Mouse (Mus musculus) testis, adult 2 months (tissue): ENCODE results near the gene Anapc7.

Experiments used
- CTCF ChIP-seq: fragments of 200-500 bp; IDR thresholded peaks from 2 replicates; pipeline ENCODE4 v1.5.1; 2012; ENCODE audit warnings: low read depth, mild to moderate bottlenecking, inconsistent platforms, low read length, moderate library complexity; ENCODE audit not compliant: control insufficient read depth, insufficient read depth, insufficient replicate concordance
- POLR2A ChIP-seq: fragments of 200-500 bp; IDR thresholded peaks from 2 replicates; pipeline ENCODE4 v1.6.1; 2012; ENCODE audit warnings: low read depth, mild to moderate bottlenecking, inconsistent platforms, low read length, moderate library complexity; ENCODE audit not compliant: control insufficient read depth

DNA sequence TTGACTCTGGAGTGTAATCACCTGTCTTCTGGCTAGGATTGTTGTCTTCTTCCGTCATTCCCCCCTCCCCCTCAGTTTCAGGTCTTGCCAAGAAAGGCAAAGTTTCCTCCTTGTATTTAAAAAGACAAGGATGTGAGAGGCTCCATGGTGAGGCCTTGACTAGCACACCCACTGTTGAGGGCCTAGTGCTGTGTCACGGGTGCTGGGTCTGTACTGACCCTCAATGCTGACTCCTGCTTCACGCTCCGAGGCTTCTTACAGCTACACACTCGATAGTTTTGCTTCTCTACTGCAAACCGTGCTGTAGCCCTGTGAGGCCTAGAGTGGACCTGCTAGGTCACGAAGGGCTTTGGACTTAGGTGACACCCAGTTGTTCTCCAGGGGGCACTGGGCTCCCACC, 30.7 kb downstream of the Anapc7 start:
- TF ChIP-seq CTCF (no peak), POLR2A (no peak)
